Mouse (Mus musculus) erythroblast, embryonic 14.5 days (primary cell): ENCODE measurements around the gene March7.

Experiments used
- GATA1 ChIP-seq: IDR thresholded peaks from 2 replicates; pipeline ENCODE4 v1.6.1; 2012; ENCODE audit warnings: low read length, inconsistent platforms, mixed read lengths
- TAL1 ChIP-seq: IDR thresholded peaks from 3 replicates; pipeline ENCODE4 v1.6.1; 2012; ENCODE audit warnings: low read length, inconsistent platforms, mixed read lengths

DNA sequence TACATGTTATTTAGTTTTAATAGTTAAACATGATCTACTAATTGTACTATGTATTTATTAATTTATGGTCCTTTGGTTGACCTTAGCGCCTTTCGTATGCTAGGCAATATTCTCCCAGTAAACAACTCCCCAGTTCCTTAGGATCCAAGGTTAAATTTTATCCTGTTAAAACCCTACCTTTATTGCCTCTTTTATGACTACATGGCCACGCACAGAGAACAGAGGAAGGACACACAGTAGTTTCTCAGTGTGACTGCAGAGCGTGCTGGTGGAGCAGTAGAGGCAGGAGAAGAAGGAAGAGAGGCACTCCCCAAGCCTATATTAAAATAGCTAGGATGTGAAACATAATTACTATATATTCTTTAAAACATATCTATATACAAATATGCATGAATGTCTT is 6.0 kb upstream of the March7 start:
- TF ChIP-seq GATA1 (no peak), TAL1 (no peak)
